Mouse (Mus musculus) erythroblast, embryonic 14.5 days (primary cell): ENCODE results near the gene Ptprz1. TPM values are rescaled to one million over a fixed set of nuclear protein-coding genes. Genes with fewer than 3 reads are reported as not detected.

ENCODE experiments used
- H3K27me3 ChIP-seq: 2 replicates; pipeline ENCODE4 v1.6.1; 2012; ENCODE audit warnings: inconsistent platforms; ENCODE audit not compliant: control insufficient read depth
- H3K36me3 ChIP-seq: 2 replicates; pipeline ENCODE4 v1.6.1; 2012; ENCODE audit warnings: mild to moderate bottlenecking, inconsistent platforms; ENCODE audit not compliant: control insufficient read depth
- H3K4me1 ChIP-seq: 2 replicates; pipeline ENCODE4 v1.6.1; 2012; ENCODE audit warnings: inconsistent platforms; ENCODE audit not compliant: control insufficient read depth
- H3K4me3 ChIP-seq: replicated peaks from 2 replicates; pipeline ENCODE3; 2012; ENCODE audit warnings: moderate library complexity, mild to moderate bottlenecking, inconsistent platforms
- H3K9me3 ChIP-seq: 2 replicates; pipeline ENCODE4 v1.6.1; 2012; ENCODE audit warnings: low read length, inconsistent platforms, mixed read lengths; ENCODE audit not compliant: control insufficient read depth
- GATA1 ChIP-seq: IDR thresholded peaks from 2 replicates; pipeline ENCODE4 v1.6.1; 2012; ENCODE audit warnings: low read length, inconsistent platforms, mixed read lengths
- TAL1 ChIP-seq: IDR thresholded peaks from 3 replicates; pipeline ENCODE4 v1.6.1; 2012; ENCODE audit warnings: low read length, inconsistent platforms, mixed read lengths
- polyA plus RNA-seq: library from polyadenylated mRNA; stranded (reverse); fragments of >175 nt; gene quantifications from 2 replicates; pipeline ENCODE4 v1.2.3, GENCODE M21; 2012

Gene Ptprz1
- polyA plus RNA-seq, 1 experiment, result not detected

GRCm38 (mm10) chr6:22983769-22984519, 108.6 kb downstream of the Ptprz1 start:
- H3K27me3 ChIP-seq, result no peaks in the 10 kb centered on the region
- H3K9me3 ChIP-seq, result peaks cover 8% of the 10 kb centered on the region
- no peaks in the 10 kb centered on the region for H3K4me1 ChIP-seq
- no peak overlapping the region for H3K4me3 ChIP-seq
- TF ChIP-seq GATA1 (no peak), TAL1 (no peak)
- no peaks in the 10 kb centered on the region for H3K36me3 ChIP-seq

- H3K27me3 ChIP-seq, result no peaks in the 10 kb centered on the region
- TF ChIP-seq TAL1 (no peak), GATA1 (no peak)
- H3K36me3 ChIP-seq, result no peaks in the 10 kb centered on the region
- no peaks in the 10 kb centered on the region for H3K4me1 ChIP-seq
- no peak overlapping the region for H3K4me3 ChIP-seq
- H3K9me3 ChIP-seq, result peaks cover 8% of the 10 kb centered on the region
These were observed 109.3 kb downstream of the Ptprz1 start for GRCm38 (mm10) chr6:22984520-22985154.

- no peak overlapping the region for H3K4me3 ChIP-seq
- H3K9me3 ChIP-seq, result peaks cover 11% of the 10 kb centered on the region
- H3K27me3 ChIP-seq, result no peaks in the 10 kb centered on the region
- H3K36me3 ChIP-seq, result no peaks in the 10 kb centered on the region
- TF ChIP-seq GATA1 (no peak), TAL1 (no peak)
- no peaks in the 10 kb centered on the region for H3K4me1 ChIP-seq
These were observed 127.8 kb downstream of the Ptprz1 start for GRCm38 (mm10) chr6:23003152-23003551.

DNA sequence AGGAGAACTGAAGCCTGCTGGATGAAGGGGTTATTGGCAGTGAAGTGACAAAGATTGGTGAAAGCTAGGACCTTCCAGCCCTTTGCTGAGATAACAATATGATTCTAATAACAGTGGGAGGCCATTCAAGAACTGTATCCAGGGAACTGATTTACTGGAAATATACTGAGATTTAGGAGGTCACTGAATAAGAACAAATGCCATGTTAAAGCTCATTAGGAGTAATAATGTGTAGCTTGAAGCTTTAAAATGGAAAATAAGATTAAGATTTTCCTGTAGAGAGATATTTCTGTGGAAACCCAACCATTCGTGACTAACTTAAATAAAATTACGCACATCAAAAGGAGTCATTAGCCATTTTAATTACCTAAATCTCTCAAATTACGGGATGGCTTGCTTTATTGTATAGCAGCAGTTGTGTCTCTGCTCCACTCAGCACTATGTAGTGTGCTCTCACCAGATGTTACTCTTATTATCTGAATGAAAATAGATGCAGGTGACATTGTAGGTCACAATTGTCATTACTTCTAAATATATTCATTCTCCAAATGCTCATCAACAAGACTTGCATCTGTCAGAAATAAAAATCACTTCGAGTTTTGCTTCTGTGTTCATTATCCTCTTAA, 139.8 kb downstream of the Ptprz1 start:
- no peaks in the 10 kb centered on the region for H3K27me3 ChIP-seq
- H3K36me3 ChIP-seq, result no peaks in the 10 kb centered on the region
- no peak for TF ChIP-seq TAL1
- no peak for TF ChIP-seq GATA1
- H3K9me3 ChIP-seq, result no peaks in the 10 kb centered on the region
- H3K4me3 ChIP-seq, result no peak overlapping the region
- no peaks in the 10 kb centered on the region for H3K4me1 ChIP-seq

GRCm38 (mm10) chr6:23028251-23028650, 152.9 kb downstream of the Ptprz1 start:
- no peaks in the 10 kb centered on the region for H3K4me1 ChIP-seq
- H3K4me3 ChIP-seq, result no peak overlapping the region
- no peak for TF ChIP-seq TAL1
- H3K27me3 ChIP-seq, result no peaks in the 10 kb centered on the region
- no peaks in the 10 kb centered on the region; the same call in 1 of the 2 replicates for H3K9me3 ChIP-seq
- H3K36me3 ChIP-seq, result no peaks in the 10 kb centered on the region

- no peak for TF ChIP-seq GATA1
- Histone ChIP-seq H3K4me3 (no peak overlapping the region), H3K36me3 (no peaks in the 10 kb centered on the region), H3K9me3 (peaks cover under 1% of the 10 kb centered on the region; the same call in 1 of the 2 replicates), H3K27me3 (no peaks in the 10 kb centered on the region), H3K4me1 (no peaks in the 10 kb centered on the region)
These were observed 173.5 kb downstream of the Ptprz1 start for GRCm38 (mm10) chr6:23048836-23049235.

DNA sequence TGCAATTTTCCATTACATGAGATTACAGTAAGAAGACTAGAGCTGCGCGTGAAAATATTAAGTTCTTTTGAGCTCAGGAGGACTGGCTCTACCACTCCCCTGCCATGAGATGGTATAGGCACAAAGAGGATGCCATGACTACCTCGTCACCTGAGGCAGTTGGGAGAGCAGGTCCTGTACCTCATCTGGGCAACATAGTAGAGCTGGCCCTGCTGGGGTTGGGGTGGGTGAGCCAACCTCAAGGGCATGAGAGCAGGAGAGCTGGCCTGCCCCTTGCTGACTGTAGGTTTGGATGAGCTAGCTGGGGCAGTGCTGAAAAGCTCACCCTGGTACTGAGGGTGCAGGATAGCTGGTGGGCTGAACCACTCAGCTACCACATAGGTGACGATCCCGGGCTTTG, 180.4 kb downstream of the Ptprz1 start:
- Histone ChIP-seq H3K4me3 (no peak overlapping the region), H3K27me3 (no peaks in the 10 kb centered on the region), H3K9me3 (peaks cover 8% of the 10 kb centered on the region; the same call in 1 of the 2 replicates), H3K4me1 (no peaks in the 10 kb centered on the region), H3K36me3 (no peaks in the 10 kb centered on the region)
- no peak for TF ChIP-seq TAL1
- no peak for TF ChIP-seq GATA1

GRCm38 (mm10) chr6:23076060-23076459, 200.8 kb downstream of the Ptprz1 start:
- no peaks in the 10 kb centered on the region for H3K27me3 ChIP-seq
- H3K9me3 ChIP-seq, result no peaks in the 10 kb centered on the region; the same call in 1 of the 2 replicates
- no peaks in the 10 kb centered on the region for H3K4me1 ChIP-seq
- no peak for TF ChIP-seq GATA1
- H3K4me3 ChIP-seq, result no peak overlapping the region
- no peaks in the 10 kb centered on the region; the same call in 1 of the 2 replicates for H3K36me3 ChIP-seq

DNA sequence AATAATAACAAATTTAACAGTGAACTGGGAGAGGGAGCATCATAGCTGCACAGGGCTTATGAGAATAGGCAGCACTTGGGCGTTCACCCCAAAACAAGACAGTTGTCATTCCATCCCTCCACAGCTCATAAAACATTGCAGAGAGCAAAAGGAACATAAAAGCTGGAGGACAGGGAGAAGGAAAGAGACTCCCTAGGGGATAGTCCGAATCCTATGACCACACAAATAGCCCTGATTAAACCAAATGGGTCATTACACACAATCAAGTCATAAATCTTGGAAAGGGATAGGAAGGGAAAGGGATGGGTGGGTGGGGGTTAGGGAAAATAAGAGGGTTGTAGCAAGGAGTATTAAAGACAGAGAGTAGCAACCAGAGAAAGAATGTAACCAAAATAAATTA, 203.0 kb downstream of the Ptprz1 start:
- H3K4me1 ChIP-seq, result no peaks in the 10 kb centered on the region
- H3K36me3 ChIP-seq, result no peaks in the 10 kb centered on the region; the same call in 1 of the 2 replicates
- no peaks in the 10 kb centered on the region; the same call in 1 of the 2 replicates for H3K9me3 ChIP-seq
- no peaks in the 10 kb centered on the region for H3K27me3 ChIP-seq
- no peak overlapping the region for H3K4me3 ChIP-seq
- TF ChIP-seq GATA1, result no peak
- TF ChIP-seq TAL1, result no peak
